Mouse (Mus musculus): Measurements from ENCODE around the gene Tle6. TPM values are rescaled to one million over a fixed set of nuclear protein-coding genes. Genes with fewer than 3 reads are reported as not detected.

Gene Tle6
- polyA plus RNA-seq, 1 experiment from 2014 or later, result 30.7 TPM

GRCm38 (mm10) chr10:81571501-81571876 lies 29.4 kb downstream of the Tle6 start:
- H3K9ac ChIP-seq (ENCODE audit: low read length), result peak overlapping the region; percentile 72
- H3K27ac ChIP-seq (replicated peaks in 1 of 2; ENCODE audit: control insufficient read depth in 1 of 2, insufficient read depth in 1 of 2, low read depth in 2 of 2, low read length in 2 of 2), result peak overlapping the region; percentile 82 to 89
- peak overlapping the region; percentile 44 to 49 for H3K4me3 ChIP-seq (ENCODE audit: control insufficient read depth in 1 of 2, insufficient read depth in 1 of 2, low read depth in 1 of 2, low read length in 2 of 2)
- WGBS, result under 1% methylated on average over 18 of the region's 18 CpGs
- H3K36me3 ChIP-seq (ENCODE audit: control insufficient read depth, insufficient read depth, low read length), result peaks cover 9% of the 10 kb centered on the region
- peak overlapping the region; percentile 75 for H3K4me2 ChIP-seq (ENCODE audit: low read length)
- H3K9me3 ChIP-seq (ENCODE audit: control insufficient read depth, low read length), result no peaks in the 10 kb centered on the region
- no peaks in the 10 kb centered on the region for H3K27me3 ChIP-seq (ENCODE audit: control insufficient read depth, insufficient read depth, low read length)
- H3K4me1 ChIP-seq (ENCODE audit: control insufficient read depth in 2 of 2, insufficient read depth in 2 of 2, low read length in 2 of 2), result peaks cover 40 to 45% of the 10 kb centered on the region in 2 experiments
- ATAC-seq (ENCODE audit: insufficient number of reproducible peaks, insufficient read depth, low FRiP score, low read depth), result peak; percentile 88

- H3K27ac ChIP-seq (replicated peaks in 1 of 2; ENCODE audit: control insufficient read depth in 1 of 2, insufficient read depth in 1 of 2, low read depth in 2 of 2, low read length in 2 of 2), result peak overlapping the region; percentile 82 to 89
- peaks cover 14% of the 10 kb centered on the region for H3K36me3 ChIP-seq (ENCODE audit: control insufficient read depth, insufficient read depth, low read length)
- no peaks in the 10 kb centered on the region for H3K9me3 ChIP-seq (ENCODE audit: control insufficient read depth, low read length)
- no peaks in the 10 kb centered on the region for H3K27me3 ChIP-seq (ENCODE audit: control insufficient read depth, insufficient read depth, low read length)
- H3K9ac ChIP-seq (ENCODE audit: low read length), result peak overlapping the region; percentile 72
- peaks cover 40 to 44% of the 10 kb centered on the region in 2 experiments for H3K4me1 ChIP-seq (ENCODE audit: control insufficient read depth in 2 of 2, insufficient read depth in 2 of 2, low read length in 2 of 2)
- under 1% methylated on average over 31 of the region's 34 CpGs for WGBS
- peak; percentile 48 for ATAC-seq (ENCODE audit: insufficient number of reproducible peaks, insufficient read depth, low FRiP score, low read depth)
- H3K4me3 ChIP-seq (ENCODE audit: control insufficient read depth in 1 of 2, insufficient read depth in 1 of 2, low read depth in 1 of 2, low read length in 2 of 2), result peak overlapping the region; percentile 44 to 49
- peak overlapping the region; percentile 75 for H3K4me2 ChIP-seq (ENCODE audit: low read length)
Measured at GRCm38 (mm10) chr10:81570831-81571500, 29.9 kb downstream of the Tle6 start.

- peak overlapping the region; percentile 77 to 82 for H3K27ac ChIP-seq (replicated peaks in 1 of 2; ENCODE audit: control insufficient read depth in 1 of 2, insufficient read depth in 1 of 2, low read depth in 2 of 2, low read length in 2 of 2)
- peak overlapping the region; percentile 75 for H3K4me2 ChIP-seq (ENCODE audit: low read length)
- peaks cover 35 to 38% of the 10 kb centered on the region in 2 experiments for H3K4me1 ChIP-seq (ENCODE audit: control insufficient read depth in 2 of 2, insufficient read depth in 2 of 2, low read length in 2 of 2)
- 8% methylated on average over 9 of the region's 11 CpGs for WGBS
- H3K9ac ChIP-seq (ENCODE audit: low read length), result peak overlapping the region; percentile 72
- H3K9me3 ChIP-seq (ENCODE audit: control insufficient read depth, low read length), result no peaks in the 10 kb centered on the region
- ATAC-seq (ENCODE audit: insufficient number of reproducible peaks, insufficient read depth, low FRiP score, low read depth), result no peak
- H3K36me3 ChIP-seq (ENCODE audit: control insufficient read depth, insufficient read depth, low read length), result peaks cover 21% of the 10 kb centered on the region
- no peaks in the 10 kb centered on the region for H3K27me3 ChIP-seq (ENCODE audit: control insufficient read depth, insufficient read depth, low read length)
- H3K4me3 ChIP-seq (ENCODE audit: control insufficient read depth in 1 of 2, insufficient read depth in 1 of 2, low read depth in 1 of 2, low read length in 2 of 2), result peak overlapping the region; percentile 38 to 44
Measured at GRCm38 (mm10) chr10:81570238-81570800, 30.6 kb downstream of the Tle6 start.

- peaks cover 33 to 42% of the 10 kb centered on the region in 2 experiments for H3K4me1 ChIP-seq (ENCODE audit: control insufficient read depth in 2 of 2, insufficient read depth in 2 of 2, low read length in 2 of 2)
- 65% methylated on average over 9 of the region's 9 CpGs for whole genome bisulfite sequencing
- H3K9me3 ChIP-seq (ENCODE audit: control insufficient read depth, low read length), result no peaks in the 10 kb centered on the region
- peak overlapping the region; percentile 64; the same call in 1 of the 2 replicates for H3K9ac ChIP-seq (ENCODE audit: low read length)
- H3K4me3 ChIP-seq (ENCODE audit: control insufficient read depth in 1 of 2, insufficient read depth in 1 of 2, low read depth in 1 of 2, low read length in 2 of 2), result no peak overlapping the region
- H3K27ac ChIP-seq (replicated peaks in 1 of 2; ENCODE audit: control insufficient read depth in 1 of 2, insufficient read depth in 1 of 2, low read depth in 2 of 2, low read length in 2 of 2), result peak overlapping the region; percentile 81 to 82
- ATAC-seq (ENCODE audit: insufficient number of reproducible peaks, insufficient read depth, low FRiP score, low read depth), result no peak
- H3K27me3 ChIP-seq (ENCODE audit: control insufficient read depth, insufficient read depth, low read length), result no peaks in the 10 kb centered on the region
- H3K36me3 ChIP-seq (ENCODE audit: control insufficient read depth, insufficient read depth, low read length), result peaks cover 27% of the 10 kb centered on the region
- H3K4me2 ChIP-seq (ENCODE audit: low read length), result no peak overlapping the region
Measured at GRCm38 (mm10) chr10:81569507-81570237, 31.2 kb downstream of the Tle6 start.

- Histone ChIP-seq H3K4me3 (ENCODE audit: control insufficient read depth in 1 of 2, insufficient read depth in 1 of 2, low read depth in 1 of 2, low read length in 2 of 2) (no peak overlapping the region), H3K9ac (ENCODE audit: low read length) (peak overlapping the region; percentile 65), H3K4me1 (ENCODE audit: control insufficient read depth in 2 of 2, insufficient read depth in 2 of 2, low read length in 2 of 2) (peaks cover 40 to 53% of the 10 kb centered on the region in 2 experiments), H3K36me3 (ENCODE audit: control insufficient read depth, insufficient read depth, low read length) (peaks cover 38% of the 10 kb centered on the region), H3K4me2 (ENCODE audit: low read length) (peak overlapping the region; percentile 53), H3K9me3 (ENCODE audit: control insufficient read depth, low read length) (no peaks in the 10 kb centered on the region), H3K27ac (replicated peaks in 1 of 2; ENCODE audit: control insufficient read depth in 1 of 2, insufficient read depth in 1 of 2, low read depth in 2 of 2, low read length in 2 of 2) (peak overlapping the region; percentile 81 to 82), H3K27me3 (ENCODE audit: control insufficient read depth, insufficient read depth, low read length) (no peaks in the 10 kb centered on the region)
- 10% methylated on average over 16 of the region's 16 CpGs for WGBS
- peak; percentile 14; the same call in 1 of the 2 replicates for ATAC-seq (ENCODE audit: insufficient number of reproducible peaks, insufficient read depth, low FRiP score, low read depth)
Measured at GRCm38 (mm10) chr10:81568381-81569191, 32.3 kb downstream of the Tle6 start.

- Histone ChIP-seq H3K4me1 (ENCODE audit: control insufficient read depth in 2 of 2, insufficient read depth in 2 of 2, low read length in 2 of 2) (peaks cover 45 to 70% of the 10 kb centered on the region in 2 experiments), H3K4me3 (ENCODE audit: control insufficient read depth in 1 of 2, insufficient read depth in 1 of 2, low read depth in 1 of 2, low read length in 2 of 2) (no peak overlapping the region), H3K9me3 (ENCODE audit: control insufficient read depth, low read length) (no peaks in the 10 kb centered on the region), H3K27me3 (ENCODE audit: control insufficient read depth, insufficient read depth, low read length) (no peaks in the 10 kb centered on the region), H3K27ac (replicated peaks in 1 of 2; ENCODE audit: control insufficient read depth in 1 of 2, insufficient read depth in 1 of 2, low read depth in 2 of 2, low read length in 2 of 2) (no peak overlapping the region), H3K36me3 (ENCODE audit: control insufficient read depth, insufficient read depth, low read length) (peaks cover 61% of the 10 kb centered on the region), H3K9ac (ENCODE audit: low read length) (no peak overlapping the region), H3K4me2 (ENCODE audit: low read length) (no peak overlapping the region)
- no peak for ATAC-seq (ENCODE audit: insufficient number of reproducible peaks, insufficient read depth, low FRiP score, low read depth)
- WGBS, result 44% methylated on average over 20 of the region's 20 CpGs
Measured at GRCm38 (mm10) chr10:81565257-81566228, 35.3 kb downstream of the Tle6 start.

Measured in heart, embryonic 14.5 days (tissue).